Mouse (Mus musculus) pancreas, adult 10 weeks (tissue): ENCODE results near the gene Fgf23. TPM values are rescaled to one million over a fixed set of nuclear protein-coding genes. Genes with fewer than 3 reads are reported as not detected.

Source experiments
- polyA plus RNA-seq: library from polyadenylated mRNA; stranded (reverse); fragments of 350-450 nt; fragmentation: Illumina TruSeq; extraction: RNeasy Lipid Tissue Mini Kit (QIAGEN cat#74804); gene quantifications from one replicate; pipeline ENCODE4 v1.2.3, GENCODE M21; 2015; ENCODE audit warnings: low read depth, low replicate concordance; ENCODE audit not compliant: insufficient read depth

Fgf23 gene
- not detected for polyA plus RNA-seq

GRCm38 (mm10) chr6:127072817-127073216, at the start of gene Fgf23:
Gene Fgf23, plus strand, starts transcription at chr6:127072902.

DNA sequence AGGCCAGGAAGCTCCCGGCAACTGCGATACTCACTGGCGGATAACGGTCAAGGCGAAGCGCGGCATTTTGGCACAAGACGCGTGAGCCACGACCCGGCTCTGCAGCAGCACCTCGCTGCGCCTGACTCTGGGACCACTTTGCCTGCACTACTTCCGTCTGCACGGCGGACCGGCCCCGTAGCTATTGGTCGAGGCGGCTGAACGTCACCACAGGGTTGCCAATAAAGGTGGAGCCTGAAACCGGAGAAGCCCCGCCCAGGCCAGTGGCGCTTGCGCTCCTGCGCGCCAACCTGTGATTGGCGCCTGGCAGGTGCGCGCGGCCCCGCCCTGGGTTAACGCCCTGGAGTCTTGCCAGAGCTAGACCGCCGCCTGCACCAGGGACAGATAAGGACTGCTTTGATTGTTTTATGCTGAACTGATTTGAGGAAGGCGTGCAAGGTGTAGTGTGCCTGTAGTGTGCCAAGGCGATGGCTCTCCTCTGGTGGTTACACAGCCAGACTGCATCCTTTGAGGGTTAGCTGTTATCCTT, 36.8 kb downstream of the Fgf23 start, which contains the start of gene Tigar:
Tigar (minus strand) TSS at position 156 of the 529 bp plus-strand sequence.

Other genes starting within 250 kb of the Fgf23 start
- gene Ndufa9, start 223.8 kb upstream of the Fgf23 start, polyA plus RNA-seq, result 16.1 TPM
- not detected for gene Akap3, start 219.8 kb upstream of the Fgf23 start, polyA plus RNA-seq
- gene Dyrk4, start 151.1 kb upstream of the Fgf23 start, polyA plus RNA-seq, result not detected
- gene Rad51ap1, start 133.3 kb upstream of the Fgf23 start, polyA plus RNA-seq, result 0.68 TPM
- 5.7 TPM for gene D6Wsu163e, start 132.9 kb upstream of the Fgf23 start, polyA plus RNA-seq
- not detected for gene Fgf6, start 57.3 kb upstream of the Fgf23 start, polyA plus RNA-seq
- 1.9 TPM for gene Tigar, start 36.7 kb downstream of the Fgf23 start, polyA plus RNA-seq
- 20.9 TPM for gene Ccnd2, start 79.3 kb downstream of the Fgf23 start, polyA plus RNA-seq